Mouse (Mus musculus) G1E (cell line): ENCODE results near the gene Patj. TPM values are rescaled to one million over a fixed set of nuclear protein-coding genes. Genes with fewer than 3 reads are reported as not detected.

Experiments used
- ATAC-seq: 2 replicates; pipeline ENCODE4 v1.8.0; 2016; ENCODE audit warnings: mild to moderate bottlenecking; ENCODE audit not compliant: insufficient number of reproducible peaks, poor library complexity, low FRiP score, severe bottlenecking; ENCODE audit errors: extremely low read depth
- DNase-seq: peaks from one replicate; pipeline ENCODE4 v3.0.0; 2012; ENCODE audit warnings: low spot score
- H3K27me3 ChIP-seq: 2 replicates; pipeline ENCODE4 v1.6.1; 2012; ENCODE audit warnings: mild to moderate bottlenecking, low read length, inconsistent platforms; ENCODE audit not compliant: insufficient read depth
- H3K36me3 ChIP-seq: replicated peaks from 2 replicates; pipeline ENCODE3; 2012; ENCODE audit warnings: mild to moderate bottlenecking, inconsistent platforms
- H3K4me1 ChIP-seq: 2 replicates; pipeline ENCODE4 v1.6.1; 2012; ENCODE audit warnings: low read depth, low read length, inconsistent platforms, mixed read lengths; ENCODE audit not compliant: insufficient read depth
- H3K4me3 ChIP-seq: 2 replicates; pipeline ENCODE4 v1.5.1; 2012; ENCODE audit warnings: low read depth, mild to moderate bottlenecking, inconsistent platforms, low read length, moderate library complexity, mixed read lengths
- H3K9me3 ChIP-seq: replicated peaks from 2 replicates; pipeline ENCODE4 v1.6.1; 2012; ENCODE audit warnings: inconsistent platforms
- CTCF ChIP-seq: IDR thresholded peaks from 2 replicates; pipeline ENCODE4 v1.5.1; 2012; ENCODE audit warnings: low read depth, low read length, inconsistent platforms, mixed read lengths
- GATA1 ChIP-seq: IDR thresholded peaks from 2 replicates; pipeline ENCODE4 v1.6.1; 2012; ENCODE audit warnings: borderline replicate concordance, low read length, inconsistent platforms, mixed read lengths
- GATA2 ChIP-seq: IDR thresholded peaks from 2 replicates; pipeline ENCODE4 v1.6.1; 2012; ENCODE audit warnings: low read depth, low read length, inconsistent platforms, borderline replicate concordance
- POLR2AphosphoS5 ChIP-seq: IDR thresholded peaks from 2 replicates; pipeline ENCODE4 v1.6.1; 2012; ENCODE audit warnings: low read depth, low read length, inconsistent platforms; ENCODE audit not compliant: insufficient replicate concordance
- TAL1 ChIP-seq: conservative IDR thresholded peaks from 2 replicates; pipeline ENCODE4 v1.6.1; 2012; ENCODE audit warnings: low read depth, low read length, inconsistent platforms, mixed read lengths
- polyA plus RNA-seq: library from polyadenylated mRNA; stranded (reverse); fragments of >175 nt; gene quantifications from 2 replicates; pipeline ENCODE4 v1.2.3, GENCODE M21; 2012
- total RNA-seq, 2 experiments: library from RNA; stranded (forward) in 1 of 2; stranded (reverse) in 1 of 2; fragments of 200-1000 nt in 1 of 2; fragments of >200 nt in 1 of 2; fragmentation: Nextera tagmentation in 1 of 2; gene quantifications; 2 replicates each; pipeline ENCODE4 v1.2.3; 2014 to 2017

Patj gene
- total and polyA plus RNA-seq, 3 experiments: 0.82 TPM; not detected in 2

DNA sequence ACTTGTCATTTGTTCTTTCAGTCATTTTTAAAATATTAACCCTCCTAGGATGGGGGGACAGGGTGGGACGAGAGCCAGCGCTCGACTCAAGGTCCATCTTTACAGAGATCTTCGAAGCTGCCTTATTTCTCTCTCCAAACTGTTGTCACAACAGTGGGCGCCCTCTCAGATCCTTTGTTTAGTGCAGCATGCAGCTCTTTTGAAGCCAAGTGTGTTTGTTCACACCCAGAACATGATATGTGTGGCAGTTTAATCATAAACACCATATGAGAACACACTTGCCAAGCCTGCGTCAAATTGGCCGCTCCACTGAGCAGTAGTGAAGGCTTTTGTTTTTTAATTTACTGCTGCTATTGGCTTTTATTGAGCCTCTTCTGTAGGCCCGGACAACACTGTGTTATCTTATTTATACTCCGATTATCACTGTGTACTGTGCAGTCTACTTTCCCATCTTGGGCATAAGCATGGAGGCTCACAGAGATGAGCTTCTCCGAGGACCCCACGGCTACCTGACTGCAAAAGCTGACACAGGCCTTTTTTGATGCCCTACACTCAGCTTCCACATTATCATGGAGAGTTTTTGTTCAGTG lies 291.2 kb downstream of the Patj start:
- Histone ChIP-seq H3K27me3 (no peaks in the 10 kb centered on the region), H3K36me3 (no peaks in the 10 kb centered on the region), H3K4me3 (no peak overlapping the region), H3K4me1 (no peaks in the 10 kb centered on the region), H3K9me3 (peaks cover 50% of the 10 kb centered on the region)
- DNase-seq (no peak), ATAC-seq (no peak)
- no peak for TF ChIP-seq GATA1
- TF ChIP-seq GATA2: no peak
- TF ChIP-seq TAL1: no peak
- no peak for TF ChIP-seq POLR2AphosphoS5
- TF ChIP-seq CTCF: no peak

DNA sequence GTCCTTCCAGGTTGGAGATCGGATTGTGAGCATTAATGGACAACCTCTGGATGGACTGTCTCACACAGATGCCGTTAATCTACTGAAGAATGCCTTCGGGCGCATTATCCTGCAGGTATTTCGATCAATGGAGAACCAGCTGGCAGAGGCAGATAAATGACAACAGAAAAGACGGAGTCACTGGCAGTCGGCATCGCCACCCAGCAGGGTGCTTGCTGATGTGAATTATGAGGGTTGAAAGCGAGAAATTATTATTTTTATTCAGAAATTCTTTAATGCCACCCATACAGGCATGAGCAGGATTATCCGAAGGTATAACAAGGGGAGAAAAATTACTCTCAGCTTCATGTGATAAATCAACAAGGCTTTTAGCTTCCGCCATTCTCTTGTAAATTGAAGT lies 292.5 kb downstream of the Patj start:
- H3K9me3 ChIP-seq: peaks cover 48% of the 10 kb centered on the region
- TF ChIP-seq CTCF (no peak), GATA1 (no peak), GATA2 (no peak), TAL1 (no peak), POLR2AphosphoS5 (no peak)
- no peaks in the 10 kb centered on the region for H3K27me3 ChIP-seq
- H3K36me3 ChIP-seq: no peaks in the 10 kb centered on the region
- DNase-seq: no peak
- ATAC-seq: no peak
- no peak overlapping the region for H3K4me3 ChIP-seq
- H3K4me1 ChIP-seq: no peaks in the 10 kb centered on the region

DNA sequence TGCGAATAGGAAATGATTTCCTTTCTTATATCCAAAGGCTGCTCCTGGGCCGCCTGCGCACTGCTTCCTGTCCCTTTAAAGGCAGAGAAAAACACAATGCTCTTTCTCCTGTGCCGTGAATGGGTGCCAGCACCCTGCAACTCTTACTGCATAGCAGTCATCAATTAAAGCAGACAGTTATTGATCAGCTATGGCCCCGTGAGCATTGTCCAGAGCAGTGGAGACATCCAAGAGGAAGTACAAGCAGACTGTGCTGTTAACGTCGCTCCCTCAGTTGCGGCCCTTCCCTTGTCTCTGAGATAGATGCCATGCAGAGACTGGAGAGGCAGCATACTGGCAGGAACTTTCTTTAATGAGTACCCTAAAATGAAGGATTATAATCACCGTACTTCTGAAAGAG lies 292.9 kb downstream of the Patj start:
- Histone ChIP-seq H3K9me3 (peaks cover 52% of the 10 kb centered on the region), H3K36me3 (no peaks in the 10 kb centered on the region), H3K4me1 (no peaks in the 10 kb centered on the region), H3K27me3 (no peaks in the 10 kb centered on the region), H3K4me3 (no peak overlapping the region)
- DNase-seq: no peak
- TF ChIP-seq POLR2AphosphoS5: no peak
- no peak for TF ChIP-seq TAL1
- no peak for TF ChIP-seq GATA2
- TF ChIP-seq GATA1: no peak
- TF ChIP-seq CTCF: no peak
- no peak for ATAC-seq

DNA sequence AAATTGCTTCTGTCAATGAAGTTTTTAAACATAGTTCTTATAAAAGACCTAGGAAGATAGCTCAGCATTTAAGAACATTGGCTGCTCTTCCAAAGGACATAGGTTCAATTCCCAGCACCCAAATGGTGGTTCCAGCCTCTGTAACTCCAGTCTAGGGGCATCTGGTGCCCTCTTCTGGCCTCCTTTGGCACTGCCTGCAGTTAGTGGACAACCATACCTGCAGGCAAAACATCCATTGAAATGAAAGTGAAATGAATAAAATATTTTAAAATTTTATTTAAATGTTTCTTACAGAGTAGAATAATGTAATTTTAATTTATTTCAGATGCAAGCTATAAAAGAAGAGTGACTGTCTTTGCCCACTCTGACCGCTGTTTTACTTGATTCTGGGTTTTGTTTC lies 294.4 kb downstream of the Patj start:
- ATAC-seq: no peak

DNA sequence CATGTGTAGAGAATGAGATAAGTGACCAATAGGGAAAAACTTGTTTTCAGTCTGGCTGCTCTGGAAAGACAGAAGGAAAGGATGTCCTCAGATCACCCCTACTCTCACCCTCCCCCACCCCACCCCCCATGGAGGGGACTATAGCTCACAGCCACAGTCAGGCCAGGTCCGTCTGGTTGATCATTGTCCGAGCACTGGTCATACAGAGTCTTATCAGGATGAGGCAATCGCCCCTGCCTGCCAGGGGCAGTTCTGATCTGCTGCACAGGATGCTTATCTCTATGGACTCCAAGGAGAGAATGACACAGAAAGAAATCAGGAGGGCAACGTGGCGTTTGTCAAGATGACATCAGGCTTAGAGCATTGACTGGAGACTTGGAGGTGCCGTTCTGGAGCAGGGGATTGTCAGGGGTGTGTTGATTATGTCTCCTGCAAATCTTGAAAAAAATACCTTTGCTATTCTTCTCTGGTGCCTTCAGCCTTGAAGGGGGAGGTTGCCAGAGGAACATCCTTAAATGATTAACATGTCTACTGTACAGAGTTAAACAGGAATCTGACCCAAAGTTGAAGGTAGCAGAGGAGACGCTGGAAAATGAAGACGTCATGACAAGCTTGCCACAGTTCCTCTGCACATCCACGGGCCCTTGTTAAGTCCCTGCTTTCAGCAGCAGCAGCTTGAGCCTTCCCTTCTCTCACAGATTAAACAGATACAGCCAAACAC lies 298.0 kb downstream of the Patj start:
- H3K4me1 ChIP-seq: no peaks in the 10 kb centered on the region
- no peak for TF ChIP-seq GATA1
- no peak for TF ChIP-seq TAL1
- TF ChIP-seq GATA2: no peak
- TF ChIP-seq CTCF: no peak
- TF ChIP-seq POLR2AphosphoS5: no peak
- ATAC-seq (no peak), DNase-seq (no peak)
- H3K36me3 ChIP-seq: no peaks in the 10 kb centered on the region
- no peaks in the 10 kb centered on the region for H3K27me3 ChIP-seq
- no peak overlapping the region for H3K4me3 ChIP-seq
- H3K9me3 ChIP-seq: peaks cover 55% of the 10 kb centered on the region

More for the DNA sequence above, 294.4 kb downstream of the Patj start:
- no peaks in the 10 kb centered on the region for H3K27me3 ChIP-seq
- H3K4me1 ChIP-seq: no peaks in the 10 kb centered on the region
- no peak overlapping the region for H3K4me3 ChIP-seq
- H3K36me3 ChIP-seq: no peaks in the 10 kb centered on the region
- TF ChIP-seq GATA1: no peak
- TF ChIP-seq TAL1: no peak
- no peak for TF ChIP-seq POLR2AphosphoS5
- no peak for TF ChIP-seq CTCF
- TF ChIP-seq GATA2: no peak
- H3K9me3 ChIP-seq: peaks cover 56% of the 10 kb centered on the region
- DNase-seq: no peak

DNA sequence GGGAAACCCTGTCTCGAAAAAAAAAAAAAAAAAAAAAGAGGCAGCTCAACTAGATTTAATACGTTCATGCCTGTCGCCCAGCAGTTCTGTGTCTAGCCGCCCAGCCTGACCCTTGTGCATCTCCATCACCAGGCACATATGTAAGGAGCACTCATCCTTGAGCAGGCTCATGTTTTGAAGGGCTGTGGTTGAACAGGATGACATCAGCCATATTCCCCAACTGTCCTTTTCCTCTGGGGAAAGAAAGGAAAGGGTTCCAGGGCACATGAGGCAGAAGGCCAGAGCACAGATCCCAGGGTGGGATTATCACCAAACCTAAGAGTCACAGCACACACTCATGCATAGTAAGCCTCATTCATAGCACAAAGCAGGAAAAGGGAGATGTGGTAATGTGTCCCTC lies 302.3 kb downstream of the Patj start:
- no peaks in the 10 kb centered on the region for H3K27me3 ChIP-seq
- no peaks in the 10 kb centered on the region for H3K4me1 ChIP-seq
- H3K9me3 ChIP-seq: peaks cover 67% of the 10 kb centered on the region
- H3K36me3 ChIP-seq: no peaks in the 10 kb centered on the region
- ATAC-seq (no peak), DNase-seq (no peak)
- TF ChIP-seq CTCF (no peak), GATA2 (no peak), GATA1 (no peak), POLR2AphosphoS5 (no peak), TAL1 (no peak)
- no peak overlapping the region for H3K4me3 ChIP-seq
